Mouse (Mus musculus) thymus, adult 2 months (tissue): ENCODE measurements around the gene Donson.

ENCODE experiments used
- CTCF ChIP-seq: fragments of 200-500 bp; IDR thresholded peaks from 2 replicates; pipeline ENCODE4 v1.5.1; 2012; ENCODE audit warnings: mild to moderate bottlenecking, control low read depth, low read length, moderate library complexity, borderline replicate concordance; ENCODE audit not compliant: control insufficient read depth, poor library complexity, insufficient read depth; ENCODE audit errors: extremely low read depth
- POLR2A ChIP-seq: fragments of 200-500 bp; IDR thresholded peaks from 2 replicates; pipeline ENCODE4 v1.6.1; 2012; ENCODE audit warnings: mild to moderate bottlenecking, low read length, control low read depth, moderate library complexity; ENCODE audit not compliant: control insufficient read depth, poor library complexity, insufficient read depth; ENCODE audit errors: extremely low read depth

- TF ChIP-seq POLR2A (peak; percentile 96), CTCF (0 out of 2 replicates have a peak, but pooled peaks have one; percentile 37)
Measured at GRCm38 (mm10) chr16:91647461-91648219, 40.9 kb downstream of the Donson start, which contains the start of gene Son.
